Mouse (Mus musculus) thymus, postnatal 0 days (tissue): ENCODE measurements around the gene Ovca2. TPM values are rescaled to one million over a fixed set of nuclear protein-coding genes. Genes with fewer than 3 reads are reported as not detected.
A peak's percentile ranks its signal among the peaks of the same experiment; 100 is the strongest.

Source experiments
- DNase-seq: peaks from one replicate; pipeline ENCODE4 v3.0.0-alpha.2; 2015; ENCODE audit warnings: low spot score
- microRNA counts: library from miRNA; unstranded; fragments of <30 nt; microRNA quantifications from one replicate; lab custom pipeline; 2015
- microRNA-seq: library from miRNA; unstranded; fragments of <30 nt; microRNA quantifications from one replicate; pipeline ENCODE4, GENCODE M21; 2016; ENCODE audit warnings: borderline number of aligned reads
- polyA plus RNA-seq: library from polyadenylated mRNA; unstranded; fragments of >200 nt; fragmentation: Nextera tagmentation; extraction: Ambion mirVana; gene quantifications from 2 replicates; pipeline ENCODE4 v1.2.1, GENCODE M21; 2015

The Ovca2 gene
- polyA plus RNA-seq, 1 experiment from 2014 or later = 34.2 TPM

GRCm38 (mm10) chr11:75131300-75131699, 47.3 kb downstream of the Ovca2 start:
- DNase-seq = no peak

- no peak for DNase-seq
These were observed 49.2 kb downstream of the Ovca2 start for GRCm38 (mm10) chr11:75129481-75129880.

GRCm38 (mm10) chr11:75126384-75126783, 52.3 kb downstream of the Ovca2 start:
- DNase-seq = no peak

MicroRNA genes within 50 kb of the gene (microRNA counts, 519-probe panel; counts per million panel counts)
- microRNA mmu-miR-132 (lab: Ali Mortazavi, UCI) (3,700 counts per million, percentile 76 among the panel's probes with 10 or more counts), microRNA mmu-miR-212 (lab: Ali Mortazavi, UCI) (473 counts per million, percentile 71 among the panel's probes with 10 or more counts)

Small RNA genes within 50 kb of the gene (microRNA-seq; reads per million reads assigned to microRNA genes)
- gene Mir132 = 331 reads per million, percentile 60 among the genes with 10 or more reads in this experiment
- gene Mir212 = 33.3 reads per million, percentile 34 among the genes with 10 or more reads in this experiment

Other genes with a start within 250 kb of the Ovca2 start
- gene Hic1, start 9.3 kb downstream of the Ovca2 start, polyA plus RNA-seq = 8.3 and 11.0 TPM in 2 replicates
- 14.0 and 14.1 TPM in 2 replicates for gene Dph1, start 12.4 kb upstream of the Ovca2 start, polyA plus RNA-seq
- 7.8 and 8.1 TPM in 2 replicates for gene Rtn4rl1, start 14.9 kb upstream of the Ovca2 start, polyA plus RNA-seq
- gene Rpa1, start 169.5 kb upstream of the Ovca2 start, polyA plus RNA-seq = 145 and 158 TPM in 2 replicates
- 6.2 and 9.5 TPM in 2 replicates for gene Smyd4, start 169.6 kb upstream of the Ovca2 start, polyA plus RNA-seq
- 44.9 and 47.7 TPM in 2 replicates for gene Serpinf1, start 243.9 kb upstream of the Ovca2 start, polyA plus RNA-seq